Mouse (Mus musculus): ENCODE results near the gene Gm10486.
"Not testable (repeated sequence)": the region's sequence is repeated elsewhere in the genome, so short reads cannot be mapped to it uniquely, and the experiment has no call there.

Gene Gm10486

DNA sequence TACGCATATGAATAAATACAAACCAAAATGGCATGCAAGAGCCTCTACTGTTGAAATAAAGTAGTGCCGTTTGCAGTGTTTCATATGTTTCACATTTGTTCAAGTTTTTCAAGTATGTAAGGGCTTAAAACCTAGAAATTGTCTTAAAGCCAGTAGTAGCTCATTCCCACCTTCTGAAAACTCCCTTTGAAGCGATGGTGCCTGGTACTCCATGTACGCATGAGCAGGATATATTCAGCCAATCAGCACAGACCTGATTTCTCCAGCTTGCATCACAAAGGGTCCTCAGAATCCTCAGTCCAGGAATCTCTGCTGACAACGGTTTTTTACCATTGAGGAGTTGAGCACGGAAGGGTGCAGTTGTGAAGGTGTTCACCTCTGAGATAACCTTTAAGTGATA is at the start of gene Gm10486:
Gm10486 (plus strand) TSS at position 301 of the 400 bp plus-strand sequence.
- not testable (repeated sequence) for DNase-seq (ENCODE audit: low spot score in 2 of 2)

All from spleen, postnatal 10 days (tissue).